ENCODE assay signal across 8 mouse cellular contexts in the genomic region with DNA sequence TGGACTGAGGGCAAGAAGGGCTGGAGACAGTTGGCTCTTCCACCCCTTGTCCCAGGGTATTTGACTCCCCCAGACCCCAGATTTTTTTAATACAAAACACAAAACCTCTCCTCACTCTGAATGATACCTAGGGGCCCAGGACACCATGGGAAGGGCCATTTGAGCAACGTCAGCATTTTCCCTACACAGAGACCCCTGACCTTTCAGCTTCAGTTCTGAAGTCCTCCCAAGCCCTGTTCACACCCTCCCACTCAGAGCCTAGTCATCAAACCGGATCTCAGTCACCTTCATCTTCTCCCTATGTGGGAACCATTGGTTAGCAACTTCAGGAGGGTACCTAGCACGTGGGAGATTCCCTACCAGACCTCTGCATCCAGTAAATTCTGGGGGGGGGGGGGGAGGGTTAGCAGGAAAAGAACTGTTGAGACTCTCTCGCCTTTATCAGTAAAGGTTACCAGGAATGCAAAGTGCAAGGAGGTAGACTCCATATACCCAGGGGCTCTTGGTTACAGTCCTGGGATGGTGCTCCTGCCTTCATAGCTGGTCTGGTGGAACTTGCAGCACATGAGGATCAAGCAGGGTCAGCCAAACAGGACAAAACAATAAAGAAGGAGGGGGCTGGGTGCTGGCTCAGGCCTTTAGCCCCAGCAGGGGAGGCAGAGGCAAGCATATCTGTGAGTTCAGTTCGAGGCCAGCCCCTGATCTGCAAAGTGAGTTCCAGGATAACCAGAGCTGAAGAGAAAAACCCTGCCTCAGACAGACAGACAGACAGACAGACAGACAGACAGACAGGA. TPM values are rescaled to one million over a fixed set of nuclear protein-coding genes. Genes with fewer than 3 reads are reported as not detected.
DNase-seq lines count a peak whose midpoint lies in the region; ATAC-seq lines count a peak whose summit lies in the region.

No protein-coding gene starts in this region.

- H3K4me1 ChIP-seq in kidney, embryonic 16.5 days (ENCODE audit: insufficient read depth, low read length) = peaks cover 73% of the 10 kb centered on the region
- peaks cover 39% of the 10 kb centered on the region for H3K4me1 ChIP-seq in embryonic facial prominence, embryonic 13.5 days
- peaks cover 23% of the 10 kb centered on the region for H3K4me1 ChIP-seq in midbrain, embryonic 16.5 days (ENCODE audit: control insufficient read depth, insufficient read depth, low read length)

- WGBS in kidney, embryonic 16.5 days = 6% methylated on average over 5 of the region's 5 CpGs
- WGBS in embryonic facial prominence, embryonic 13.5 days = 12% methylated on average over 5 of the region's 5 CpGs
- 13% methylated on average over 5 of the region's 5 CpGs for WGBS in midbrain, embryonic 16.5 days

- peaks cover 28% of the 10 kb centered on the region for H3K36me3 ChIP-seq in kidney, embryonic 16.5 days (ENCODE audit: insufficient read depth, low read length)
- peaks cover 20% of the 10 kb centered on the region for H3K36me3 ChIP-seq in embryonic facial prominence, embryonic 13.5 days
- peaks cover 17% of the 10 kb centered on the region for H3K36me3 ChIP-seq in midbrain, embryonic 16.5 days (ENCODE audit: control insufficient read depth, insufficient read depth, low read length)

- H3K9ac ChIP-seq in kidney, embryonic 16.5 days (replicated peaks; ENCODE audit: low read length) = peak overlapping the region; percentile 62; the same call in 1 of the 2 replicates
- H3K9ac ChIP-seq in embryonic facial prominence, embryonic 13.5 days = peak overlapping the region; percentile 54
- no peak overlapping the region for H3K9ac ChIP-seq in midbrain, embryonic 16.5 days (ENCODE audit: low read depth, low read length)

- H3K27me3 ChIP-seq in kidney, embryonic 16.5 days (ENCODE audit: insufficient read depth, low read length) = no peaks in the 10 kb centered on the region
- H3K27me3 ChIP-seq in embryonic facial prominence, embryonic 13.5 days = no peaks in the 10 kb centered on the region
- no peaks in the 10 kb centered on the region for H3K27me3 ChIP-seq in midbrain, embryonic 16.5 days (ENCODE audit: control insufficient read depth, insufficient read depth, low read depth, low read length)

- DNase-seq in kidney, postnatal 4 days = no peak
- DNase-seq in induced T-regulatory cell, adult 2 months (ENCODE audit: low read depth) = peak; percentile 51
- no peak for DNase-seq in right cerebral cortex, adult 2 months (ENCODE audit: low spot score in 2 of 2)
- no peak for DNase-seq in cerebellum, postnatal 10 days
- no peak for DNase-seq in ovary, postnatal 14 days (ENCODE audit: low spot score)

- H3K4me2 ChIP-seq in kidney, embryonic 16.5 days (replicated peaks; ENCODE audit: low read depth, low read length) = peak overlapping the region; percentile 50
- H3K4me2 ChIP-seq in embryonic facial prominence, embryonic 13.5 days = peak overlapping the region; percentile 60
- peak overlapping the region; percentile 41 for H3K4me2 ChIP-seq in midbrain, embryonic 16.5 days (ENCODE audit: low read length)

- peak overlapping the region; percentile 87 for H3K27ac ChIP-seq in kidney, embryonic 16.5 days (ENCODE audit: low read length)
- H3K27ac ChIP-seq in embryonic facial prominence, embryonic 13.5 days = peak overlapping the region; percentile 62; the same call in 1 of the 2 replicates
- H3K27ac ChIP-seq in midbrain, embryonic 16.5 days (ENCODE audit: low read length) = no peak overlapping the region

- peak; percentile 24 for ATAC-seq in kidney, embryonic 16.5 days (ENCODE audit: low FRiP score, low TSS enrichment)
- ATAC-seq in embryonic facial prominence, embryonic 13.5 days (ENCODE audit: insufficient number of reproducible peaks, insufficient read depth, low FRiP score, low TSS enrichment, low read depth) = no peak
- ATAC-seq in midbrain, embryonic 16.5 days = no peak

- H3K9me3 ChIP-seq in kidney, embryonic 16.5 days (ENCODE audit: low read length) = no peaks in the 10 kb centered on the region
- no peaks in the 10 kb centered on the region for H3K9me3 ChIP-seq in embryonic facial prominence, embryonic 13.5 days
- no peaks in the 10 kb centered on the region for H3K9me3 ChIP-seq in midbrain, embryonic 16.5 days (replicated peaks; ENCODE audit: control insufficient read depth, low read length, poor library complexity, severe bottlenecking)

- H3K4me3 ChIP-seq in kidney, embryonic 16.5 days (ENCODE audit: low read length) = peak overlapping the region; percentile 12; the same call in 1 of the 2 replicates
- H3K4me3 ChIP-seq in embryonic facial prominence, embryonic 13.5 days = peak overlapping the region; percentile 25; the same call in 1 of the 2 replicates
- no peak overlapping the region for H3K4me3 ChIP-seq in midbrain, embryonic 16.5 days (ENCODE audit: low read depth, low read length)

RNA-seq across cellular contexts. Expression of gene Trim8, which starts 17.5 kb away (rescaled TPM):
- polyA plus RNA-seq in kidney, embryonic 16.5 days (2015; fragmentation: Nextera tagmentation; extraction: Ambion mirVana) = 22.2 and 26.0 TPM in 2 replicates
- polyA plus RNA-seq in embryonic facial prominence, embryonic 13.5 days (2015; fragmentation: Nextera tagmentation; extraction: Ambion mirVana) = 16.7 and 17.6 TPM in 2 replicates
- 25.9 and 26.8 TPM in 2 replicates for polyA plus RNA-seq in midbrain, embryonic 16.5 days (2015; fragmentation: Nextera tagmentation; extraction: Ambion mirVana)

RNA-seq across cellular contexts. Expression of gene Arl3, which starts 54.0 kb away (rescaled TPM):
- 142 and 148 TPM in 2 replicates for polyA plus RNA-seq in kidney, embryonic 16.5 days (2015; fragmentation: Nextera tagmentation; extraction: Ambion mirVana)
- polyA plus RNA-seq in embryonic facial prominence, embryonic 13.5 days (2015; fragmentation: Nextera tagmentation; extraction: Ambion mirVana) = 192 and 193 TPM in 2 replicates
- polyA plus RNA-seq in midbrain, embryonic 16.5 days (2015; fragmentation: Nextera tagmentation; extraction: Ambion mirVana) = 213 and 226 TPM in 2 replicates

RNA-seq across cellular contexts. Expression of gene Sfxn2, which starts 54.1 kb away (rescaled TPM):
- 39.4 and 41.1 TPM in 2 replicates for polyA plus RNA-seq in kidney, embryonic 16.5 days (2015; fragmentation: Nextera tagmentation; extraction: Ambion mirVana)
- 24.9 and 25.2 TPM in 2 replicates for polyA plus RNA-seq in embryonic facial prominence, embryonic 13.5 days (2015; fragmentation: Nextera tagmentation; extraction: Ambion mirVana)
- polyA plus RNA-seq in midbrain, embryonic 16.5 days (2015; fragmentation: Nextera tagmentation; extraction: Ambion mirVana) = 9.7 and 12.8 TPM in 2 replicates
